Mouse (Mus musculus) activated CD4-positive, CD25-positive, alpha-beta regulatory T cell (primary cell): ENCODE results near the gene Fermt2. TPM values are rescaled to one million over a fixed set of nuclear protein-coding genes. Genes with fewer than 3 reads are reported as not detected.

Experiments used
- polyA plus RNA-seq, 2 experiments: library from polyadenylated mRNA; unstranded; fragments of 100-300 nt; shearing (Covaris generic); gene quantifications; one replicate each; pipeline ENCODE4 v1.2.1; 2017

Gene Fermt2
- under 1 TPM; 0.23 to 0.44 TPM for polyA plus RNA-seq

GRCm38 (mm10) chr14:45529411-45530363 is at the start of gene Fermt2:
TSS of gene Fermt2 (minus strand) at chr14:45530118.

Other genes with a start within 250 kb of the Fermt2 start
- gene Ero1l, start 211.3 kb downstream of the Fermt2 start, polyA plus RNA-seq = 10 to 100 TPM; 51.3 to 71.4 TPM
- gene Psmc6, start 200.3 kb downstream of the Fermt2 start, polyA plus RNA-seq = 100 to 1,000 TPM; 124 to 171 TPM
- gene Styx, start 179.0 kb downstream of the Fermt2 start, polyA plus RNA-seq = 1 to 10 TPM; 6.5 to 8.1 TPM
- gene Gnpnat1, start 125.2 kb downstream of the Fermt2 start, polyA plus RNA-seq = 10 to 100 TPM; 67.7 to 74.1 TPM
- 10 to 100 TPM; 28.1 to 28.2 TPM for gene Ddhd1, start 128.0 kb upstream of the Fermt2 start, polyA plus RNA-seq